Mouse (Mus musculus) C2C12 (cell line): ENCODE measurements around the gene Rnase11.

ENCODE experiments used
- CTCF ChIP-seq: IDR thresholded peaks from one replicate; pipeline ENCODE4 v1.5.1; 2011; ENCODE audit not compliant: control insufficient read depth, insufficient read depth, insufficient read length
- USF1 ChIP-seq: IDR thresholded peaks from one replicate; pipeline ENCODE4 v1.6.1; 2011; ENCODE audit warnings: low read depth, mild to moderate bottlenecking, control low read depth, moderate library complexity

DNA sequence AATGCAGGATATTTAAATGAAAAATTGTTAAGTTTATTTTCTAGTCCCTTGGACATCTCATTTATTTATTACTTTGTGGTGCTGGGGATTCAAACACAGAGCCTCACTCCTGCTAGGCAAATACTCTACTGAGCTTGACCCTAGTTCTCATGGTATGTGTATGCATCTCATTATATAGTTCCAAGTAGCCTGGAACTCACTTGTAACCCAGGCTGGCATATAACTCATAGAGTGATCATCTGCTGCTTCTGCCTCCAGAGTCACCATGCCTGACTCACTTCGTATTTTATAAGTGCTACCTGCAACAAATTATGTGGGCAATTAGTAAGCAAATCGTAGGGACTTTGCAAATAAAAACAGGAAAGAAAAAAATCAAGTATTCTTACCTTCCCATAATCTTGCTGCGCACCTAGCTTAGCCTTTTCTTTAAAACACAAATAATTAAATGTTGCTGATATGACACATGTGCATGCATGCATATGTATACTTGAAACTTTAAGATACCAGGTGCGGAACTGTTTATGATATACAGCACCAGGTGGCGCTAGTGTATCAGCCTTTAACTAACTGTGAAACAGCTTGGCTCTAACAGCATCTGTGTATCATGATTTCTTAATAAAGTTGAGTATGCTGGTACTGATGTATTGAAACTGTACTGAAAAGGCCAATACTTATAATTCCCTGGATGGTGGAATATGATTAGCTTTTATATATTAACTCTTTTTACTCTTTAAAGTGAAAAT is 23.4 kb downstream of the Rnase11 start:
- TF ChIP-seq CTCF (no peak), USF1 (no peak)
